Mouse (Mus musculus) G1E (cell line): ENCODE results near the gene Idh2.

Experiments
- CTCF ChIP-seq: IDR thresholded peaks from 2 replicates; pipeline ENCODE4 v1.5.1; 2012; ENCODE audit warnings: low read depth, low read length, inconsistent platforms, mixed read lengths
- GATA1 ChIP-seq: IDR thresholded peaks from 2 replicates; pipeline ENCODE4 v1.6.1; 2012; ENCODE audit warnings: borderline replicate concordance, low read length, inconsistent platforms, mixed read lengths
- GATA2 ChIP-seq: IDR thresholded peaks from 2 replicates; pipeline ENCODE4 v1.6.1; 2012; ENCODE audit warnings: low read depth, low read length, inconsistent platforms, borderline replicate concordance
- POLR2AphosphoS5 ChIP-seq: IDR thresholded peaks from 2 replicates; pipeline ENCODE4 v1.6.1; 2012; ENCODE audit warnings: low read depth, low read length, inconsistent platforms; ENCODE audit not compliant: insufficient replicate concordance

DNA sequence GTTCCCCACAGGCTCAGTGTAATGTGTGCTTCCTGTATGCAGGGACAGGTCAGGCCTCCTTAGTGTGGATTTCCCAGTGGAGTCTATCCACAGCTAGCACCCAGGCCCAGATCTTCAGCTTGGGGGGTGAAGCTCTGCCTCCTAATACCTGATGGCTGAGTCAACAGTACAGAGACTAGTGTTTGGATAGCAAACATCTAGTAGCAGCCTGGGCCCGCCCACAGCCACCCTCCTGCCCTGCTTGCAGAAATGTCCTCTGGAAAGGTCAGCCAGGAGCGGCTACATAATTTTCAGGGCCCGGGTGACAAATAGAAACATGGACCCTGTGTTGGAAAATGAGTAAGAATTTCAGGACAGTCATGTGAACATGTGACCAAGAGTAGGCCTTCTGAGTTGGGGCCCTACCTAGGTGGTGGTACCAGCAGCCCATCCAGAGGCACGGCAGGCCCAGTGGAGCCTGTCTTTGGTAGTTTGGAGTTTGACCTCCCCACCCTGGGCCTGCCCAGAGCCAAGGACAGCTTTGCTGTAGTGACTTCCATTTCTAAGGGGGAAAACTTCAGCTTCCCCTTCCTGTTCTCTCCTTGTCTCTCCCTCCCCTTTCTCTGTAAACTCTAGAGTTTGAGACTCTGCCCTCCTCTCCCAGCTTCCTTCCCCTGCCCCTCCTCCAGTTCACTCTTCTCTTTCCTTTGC, 58.0 kb downstream of the Idh2 start:
- TF ChIP-seq CTCF (no peak), GATA2 (no peak), GATA1 (no peak), POLR2AphosphoS5 (no peak)
